Mouse (Mus musculus) heart, adult 2 months (tissue): ENCODE data around the gene Sh3gl2.

Experiments
- CTCF ChIP-seq: fragments of 200-600 bp; IDR thresholded peaks from 2 replicates; pipeline ENCODE4 v1.8.1; 2022; ENCODE audit warnings: antibody characterized with exemption, mild to moderate bottlenecking, moderate library complexity
- POLR2A ChIP-seq: fragments of 200-500 bp; IDR thresholded peaks from 2 replicates; pipeline ENCODE4 v1.6.1; 2011; ENCODE audit warnings: mild to moderate bottlenecking, low read depth, low read length, control low read depth; ENCODE audit not compliant: insufficient read depth

- TF ChIP-seq CTCF (no peak), POLR2A (no peak)
Observed at GRCm38 (mm10) chr4:85686160-85686559, 481.2 kb downstream of the Sh3gl2 start.
